Mouse (Mus musculus): ENCODE measurements around the gene E130116L18Rik.
"Not testable (repeated sequence)": the region's sequence is repeated elsewhere in the genome, so short reads cannot be mapped to it uniquely, and the experiment has no call there.

The E130116L18Rik gene

DNA sequence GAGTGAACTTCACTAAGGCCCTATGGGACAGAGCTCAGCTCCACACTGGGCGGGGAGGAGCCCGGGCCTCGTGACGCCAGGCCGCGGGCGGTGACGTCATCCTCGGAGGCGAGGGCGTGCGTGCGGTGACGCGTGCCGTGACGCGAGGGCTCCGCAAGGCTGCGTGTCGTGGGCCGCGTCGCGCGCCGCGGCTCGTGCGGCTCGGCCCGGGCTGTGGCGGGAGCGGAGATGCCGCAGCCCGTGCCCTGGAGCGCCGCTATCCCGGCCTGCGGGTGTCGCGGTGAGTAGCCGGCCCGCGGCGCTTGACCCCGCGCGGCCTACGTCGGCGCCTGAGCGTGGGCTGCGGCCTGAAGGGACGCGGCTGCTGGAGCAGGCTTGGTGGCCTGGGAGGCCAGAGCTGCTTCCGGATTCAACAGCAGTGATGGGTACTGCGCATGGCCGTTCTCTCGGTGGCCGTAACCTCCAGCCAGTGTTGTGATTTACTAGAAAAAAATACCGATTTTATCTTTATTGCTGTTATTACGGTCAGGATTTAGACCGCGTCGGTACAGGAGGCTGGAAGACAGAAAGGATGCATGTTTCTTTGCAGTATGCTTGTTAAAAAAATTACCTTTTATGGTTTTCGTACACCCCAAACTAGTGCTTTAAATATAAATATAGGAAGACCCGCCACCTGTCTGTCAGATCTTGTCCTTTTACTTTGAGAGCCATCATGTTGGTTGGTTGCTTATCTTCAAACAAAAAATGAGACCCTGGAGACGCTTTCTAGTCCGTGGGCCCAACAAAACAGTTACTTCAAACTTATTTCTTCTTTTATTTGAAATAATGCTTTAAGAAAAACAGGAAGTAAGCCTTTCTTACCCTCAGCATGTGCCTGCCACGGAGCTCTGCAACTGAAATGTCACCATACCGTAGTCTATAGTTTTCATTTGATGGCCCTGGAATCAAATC is at the start of gene E130116L18Rik:
Gene E130116L18Rik (minus strand): TSS at position 402 of the 951 bp plus-strand sequence.
- peak; percentile 94 for DNase-seq

DNA sequence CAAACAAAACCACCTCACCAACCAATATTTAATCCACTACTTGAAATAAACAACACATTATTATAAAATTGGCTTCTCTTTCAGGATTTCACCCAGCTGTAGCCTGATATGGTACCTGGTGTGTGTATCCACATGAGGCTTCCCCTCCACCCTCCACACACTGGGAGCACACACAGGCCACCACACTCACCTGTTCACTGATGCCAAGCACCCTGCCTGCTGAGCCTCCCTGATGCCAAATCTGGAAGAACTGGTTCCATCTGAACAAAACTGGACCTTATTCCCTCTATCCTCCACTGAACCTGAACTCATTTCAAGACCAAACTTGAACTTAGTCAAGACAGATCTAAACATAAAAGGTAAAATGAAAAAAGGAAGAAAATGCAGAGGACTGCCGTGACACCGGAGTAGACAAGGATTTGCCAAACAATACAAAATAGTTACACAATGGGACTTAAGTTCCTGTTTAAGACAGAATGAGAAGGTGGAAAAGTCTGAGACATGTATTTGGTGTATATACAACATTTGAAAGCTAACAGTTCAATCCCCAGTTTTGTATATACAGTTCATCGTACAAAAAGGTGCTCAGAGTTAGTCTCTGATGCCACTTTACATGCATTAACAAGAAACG is 45.4 kb upstream of the E130116L18Rik start:
- no peak for DNase-seq

DNA sequence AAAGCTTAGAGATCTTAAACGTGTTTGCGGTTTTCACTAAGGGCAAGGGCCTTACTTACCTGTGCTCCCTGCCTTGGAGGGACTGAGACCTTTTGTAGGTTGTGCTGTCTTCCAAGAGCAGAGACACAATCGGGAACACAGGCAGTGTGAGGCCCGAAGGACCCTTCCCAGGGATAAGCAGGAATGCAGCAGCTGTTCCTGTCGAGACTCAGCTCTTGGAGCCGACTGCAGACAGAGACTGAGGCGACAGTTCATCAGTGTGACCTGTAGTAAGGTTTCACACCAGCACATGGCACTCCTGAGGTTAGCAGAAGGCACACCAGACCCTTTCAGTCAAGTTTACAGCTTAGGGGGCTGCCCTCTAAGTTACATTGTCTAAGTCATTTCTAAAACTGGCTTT is 39.3 kb upstream of the E130116L18Rik start:
- no peak for DNase-seq

DNA sequence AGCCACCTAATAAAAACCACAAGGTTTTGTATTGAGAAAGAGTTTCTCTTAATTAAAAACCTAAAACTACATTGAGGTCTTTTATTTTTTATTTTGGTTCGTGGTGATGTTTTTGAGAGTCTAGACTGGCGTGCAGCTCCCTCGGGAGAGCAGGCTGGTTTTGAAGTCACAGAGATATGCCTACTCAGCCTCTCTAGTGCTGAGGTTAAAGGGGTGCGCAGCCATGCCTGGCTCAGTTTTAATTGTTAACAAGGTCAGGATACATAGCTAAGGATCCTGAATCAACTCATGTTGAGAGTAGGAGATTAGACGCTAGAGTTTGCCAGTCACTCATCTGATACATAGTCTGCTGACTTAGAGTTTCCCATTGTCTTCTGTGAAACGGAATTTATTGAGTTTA is 38.5 kb upstream of the E130116L18Rik start:
- peak; percentile 35 for DNase-seq

DNA sequence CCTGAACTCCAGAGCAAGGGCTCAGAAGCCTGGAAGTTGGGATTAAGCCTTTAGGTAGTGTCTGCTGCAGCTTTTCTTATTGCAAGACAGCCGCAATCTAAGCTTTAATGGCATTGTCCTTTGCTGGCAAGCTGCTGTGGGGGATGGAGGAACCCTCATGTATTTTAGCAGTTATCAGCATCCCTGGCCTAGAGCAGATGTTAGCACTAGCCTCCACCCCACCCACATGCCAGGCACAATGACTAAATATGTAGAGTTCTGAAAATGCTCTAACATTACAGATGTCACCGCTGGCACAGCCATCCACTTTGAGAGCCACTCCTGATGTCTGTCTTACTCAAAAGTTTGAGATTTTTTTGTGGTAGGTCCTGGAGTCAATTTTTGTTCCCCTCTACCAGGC is 33.7 kb upstream of the E130116L18Rik start:
- DNase-seq: no peak

DNA sequence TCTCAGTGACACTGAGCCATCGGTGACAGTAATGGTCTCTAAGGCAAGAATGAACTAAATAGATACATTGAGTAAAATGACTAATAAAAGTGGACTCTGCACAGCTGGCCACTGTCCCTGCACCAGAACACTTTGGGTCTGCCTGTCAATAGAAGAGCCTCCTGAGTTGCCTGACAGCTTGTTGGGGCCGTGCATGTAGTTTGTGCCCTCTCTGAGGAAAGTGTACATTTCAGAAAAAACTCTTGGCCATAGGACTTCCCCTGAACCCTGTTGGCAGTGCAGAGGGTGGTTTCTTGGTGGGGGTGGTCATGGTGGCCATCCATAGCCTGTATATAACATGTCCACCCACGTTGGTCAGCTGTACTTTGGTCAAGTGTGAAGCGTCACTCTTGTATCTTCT is 31.5 kb upstream of the E130116L18Rik start:
- DNase-seq: no peak

DNA sequence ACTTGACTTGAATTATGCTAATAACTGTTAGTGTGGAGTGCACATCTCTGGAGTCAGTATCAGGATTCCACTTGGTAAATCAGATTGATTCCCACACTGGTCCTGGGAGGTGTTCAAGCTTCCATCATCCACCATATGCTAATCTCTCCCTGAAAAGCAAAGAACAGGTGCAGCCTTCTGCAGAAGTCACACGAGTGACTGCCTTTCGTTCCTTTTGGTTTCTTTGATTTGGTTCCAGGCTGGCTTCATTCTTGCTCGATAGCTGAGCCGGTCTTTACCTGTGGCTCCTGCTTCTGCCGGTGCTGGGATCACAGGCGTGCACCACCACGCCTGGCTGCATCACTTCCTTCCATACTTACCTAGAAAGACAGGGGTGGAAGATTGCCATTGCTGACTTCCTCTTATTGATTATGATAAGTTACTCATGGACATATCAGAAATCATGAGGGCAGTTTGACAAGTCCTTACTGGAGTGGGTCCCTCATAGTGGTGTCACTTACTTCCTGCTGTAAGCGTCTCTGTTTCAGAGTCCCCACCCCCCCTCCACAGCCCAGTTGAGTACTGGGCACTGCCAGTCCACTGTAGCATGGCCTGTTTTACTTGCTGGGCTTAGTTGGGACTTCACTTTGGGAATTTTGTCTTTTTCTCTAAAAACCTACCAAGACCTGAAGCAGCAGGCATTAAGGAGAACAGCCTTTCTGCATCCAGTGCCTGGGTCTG is 30.0 kb upstream of the E130116L18Rik start:
- no peak for DNase-seq

DNA sequence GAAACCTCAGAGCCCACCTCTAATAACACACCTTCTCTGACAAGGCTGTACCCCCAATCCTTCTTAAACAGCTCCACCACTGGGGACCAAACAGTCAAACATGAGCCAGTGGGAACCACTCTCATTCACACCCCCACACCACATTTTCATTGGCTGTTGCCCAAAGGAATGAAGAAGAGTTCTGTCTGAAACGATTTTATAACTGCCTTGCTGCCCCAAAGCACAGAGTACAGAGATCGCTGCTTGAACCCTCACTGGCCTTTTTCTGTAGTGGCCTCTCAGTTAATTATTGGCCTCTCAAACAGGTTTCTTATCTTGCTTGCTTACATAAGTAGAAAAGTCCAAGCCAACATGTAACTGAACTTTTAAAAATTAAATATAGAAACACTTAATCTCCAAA is 29.5 kb upstream of the E130116L18Rik start:
- DNase-seq: peak; percentile 53

DNA sequence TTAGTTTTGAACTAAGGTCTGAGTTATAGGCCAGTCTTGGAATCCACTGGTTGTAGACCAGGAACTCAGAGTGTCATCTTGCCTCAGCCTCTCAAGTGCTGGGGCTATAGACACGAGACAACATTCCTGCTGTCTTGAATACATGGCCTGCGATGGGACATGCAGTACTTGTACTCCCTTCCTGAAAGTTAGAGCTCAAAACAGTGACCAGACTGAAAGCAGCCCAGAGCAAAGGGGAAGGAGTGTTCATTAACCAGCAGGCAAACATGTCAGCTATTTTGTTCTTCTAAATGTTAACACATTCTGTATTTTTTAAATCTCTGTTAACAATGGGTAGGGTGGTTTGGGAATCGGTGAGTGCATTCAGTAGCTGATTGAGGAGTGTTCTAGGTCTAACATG is 24.1 kb upstream of the E130116L18Rik start:
- no peak for DNase-seq

DNA sequence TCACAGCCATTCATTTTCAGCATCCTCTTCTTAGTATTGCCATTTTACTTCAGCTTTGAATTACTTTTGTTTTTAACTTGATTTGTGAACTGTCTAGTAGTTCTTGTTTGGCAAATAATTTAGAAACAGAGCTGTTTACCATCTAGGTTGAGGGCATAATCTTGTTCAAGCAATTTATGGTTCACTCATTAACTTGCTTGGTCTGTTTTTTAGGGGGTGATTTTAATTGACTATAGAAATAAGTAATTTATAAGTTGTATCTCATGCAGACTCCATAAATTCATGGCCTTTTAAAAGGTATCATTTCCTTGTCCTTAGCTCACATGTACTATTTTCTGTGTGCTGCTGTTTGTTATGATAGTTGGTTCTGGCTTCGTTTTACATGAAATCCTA is 23.5 kb upstream of the E130116L18Rik start:
- no peak for DNase-seq

DNA sequence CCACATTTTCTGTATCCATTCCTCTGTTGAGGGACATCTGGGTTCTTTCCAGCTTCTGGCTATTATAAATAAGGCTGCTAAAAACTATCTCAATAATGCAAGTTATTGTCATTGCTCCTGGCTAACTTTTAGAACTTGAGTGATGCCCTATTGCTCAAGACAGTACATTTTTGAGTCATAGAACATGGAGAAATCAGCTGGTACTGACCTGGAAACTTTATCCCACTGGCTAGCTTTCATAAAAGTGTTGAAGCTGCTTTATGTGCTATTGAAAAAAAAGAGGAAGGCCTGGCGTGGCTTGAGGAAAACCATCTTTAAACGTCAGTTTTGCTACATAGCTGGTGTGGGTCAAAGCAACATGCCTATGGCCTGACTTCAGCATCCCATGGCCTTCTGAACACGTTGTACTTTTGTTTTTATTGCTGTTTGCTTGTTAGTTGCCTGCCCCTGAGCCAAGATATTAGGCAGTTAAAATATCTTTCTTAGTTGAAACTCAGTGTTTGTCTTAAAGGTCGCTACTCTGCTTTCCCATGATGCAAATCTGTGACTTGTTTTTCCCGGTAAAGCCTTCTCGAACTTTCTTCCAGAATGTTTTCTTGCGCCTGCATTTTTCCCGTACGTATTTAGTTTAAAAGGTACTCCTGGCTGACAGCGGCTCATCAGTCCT is 23.0 kb upstream of the E130116L18Rik start:
- no peak for DNase-seq

DNA sequence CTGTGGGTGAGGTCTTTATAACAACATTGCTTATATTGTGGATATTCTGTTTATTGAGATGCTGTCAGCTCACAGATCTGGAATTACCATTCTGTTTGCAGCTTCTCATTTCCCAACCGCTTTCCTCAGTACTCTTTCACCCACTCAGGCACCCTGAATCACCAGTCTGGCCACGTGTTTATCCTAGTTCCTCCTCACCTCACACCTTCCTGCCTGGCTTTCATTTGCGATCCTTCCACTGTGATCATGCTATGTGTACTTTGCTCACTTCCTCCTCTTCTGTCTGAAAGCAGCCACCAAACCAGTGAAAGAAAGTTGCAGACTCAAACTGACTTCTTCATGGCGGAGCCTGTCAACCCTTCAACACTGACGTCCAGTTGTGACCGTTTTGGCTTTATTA is 20.1 kb upstream of the E130116L18Rik start:
- DNase-seq: no peak

DNA sequence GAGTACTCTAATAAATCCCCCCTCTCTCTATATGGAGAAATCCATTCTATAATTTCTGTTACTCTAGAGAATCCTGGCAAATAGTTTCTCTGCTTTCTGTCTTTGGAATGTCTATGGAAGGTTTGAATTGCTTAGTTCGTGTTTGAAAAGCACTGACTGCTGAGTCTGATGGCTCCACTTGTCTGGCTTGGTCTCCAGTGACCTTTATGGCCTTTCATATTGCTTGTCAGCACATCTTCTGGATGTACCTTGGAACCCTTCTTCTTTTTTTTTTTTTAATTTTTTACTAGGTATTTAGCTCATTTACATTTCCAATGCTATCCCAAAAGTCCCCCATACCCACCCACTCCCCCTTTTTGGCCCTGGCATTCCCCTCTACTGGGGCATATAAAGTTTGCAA is 1.4 kb upstream of the E130116L18Rik start:
- DNase-seq: not testable (repeated sequence)

DNA sequence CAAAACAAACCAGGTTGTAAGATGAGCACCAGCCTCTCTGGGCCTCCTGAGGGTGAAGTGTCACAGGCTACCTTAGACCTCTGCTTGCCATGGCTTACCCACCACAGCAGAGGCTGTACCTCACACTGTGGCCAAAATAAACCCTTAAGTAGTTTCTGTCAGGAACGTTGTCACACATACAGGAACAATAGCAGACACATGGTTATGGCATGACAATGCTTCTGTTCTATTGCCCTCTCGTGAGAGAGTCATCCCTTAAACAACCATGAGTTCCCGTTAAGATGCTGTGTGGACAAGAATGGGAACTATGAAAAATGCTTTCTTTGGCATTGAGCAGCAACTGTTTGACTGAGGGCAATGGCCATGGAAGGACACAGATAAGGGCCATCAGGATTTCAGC is 1.3 kb downstream of the E130116L18Rik start, which contains the start of gene Galnt11:
Gene Galnt11 (plus strand): TSS at position 301 of the 400 bp plus-strand sequence.
- no peak for DNase-seq

DNA sequence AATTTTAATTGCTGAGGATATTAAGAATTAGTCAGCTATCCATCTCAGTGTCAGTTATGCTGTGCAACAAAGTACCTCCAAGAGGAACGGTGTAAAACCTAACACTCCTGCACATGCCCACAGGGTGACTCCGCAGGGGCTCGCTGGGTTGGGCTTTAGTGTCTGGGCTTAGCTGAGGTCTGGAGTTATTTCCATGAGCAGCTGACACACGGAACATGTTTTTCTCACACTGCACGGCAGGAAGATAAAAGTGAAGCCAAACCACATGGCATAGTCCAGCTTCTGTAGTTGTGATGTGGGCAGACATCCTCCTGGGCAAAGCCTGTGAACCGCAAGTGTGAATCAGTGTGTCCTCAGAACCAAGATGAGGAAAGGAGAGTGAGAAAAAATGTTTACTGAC is 7.9 kb downstream of the E130116L18Rik start:
- DNase-seq: no peak

DNA sequence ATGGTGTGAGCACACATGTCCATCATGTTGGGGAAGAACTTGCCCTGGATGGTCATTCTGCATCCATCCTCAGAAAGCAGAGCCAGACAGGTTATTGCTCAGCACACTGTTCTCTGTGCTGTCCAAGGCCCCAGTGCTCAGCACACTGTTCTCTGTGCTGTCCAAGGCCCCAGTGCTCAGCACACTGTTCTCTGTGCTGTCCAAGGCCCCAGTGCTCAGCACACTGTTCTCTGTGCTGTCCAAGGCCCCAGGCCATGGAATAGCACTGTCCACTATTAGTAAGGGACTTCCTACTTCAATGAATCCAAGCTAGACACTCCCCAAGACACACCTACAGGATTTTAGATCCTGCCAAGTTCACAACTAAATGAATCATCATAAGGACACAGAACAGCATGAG is 9.7 kb downstream of the E130116L18Rik start:
- not testable (repeated sequence) for DNase-seq

DNA sequence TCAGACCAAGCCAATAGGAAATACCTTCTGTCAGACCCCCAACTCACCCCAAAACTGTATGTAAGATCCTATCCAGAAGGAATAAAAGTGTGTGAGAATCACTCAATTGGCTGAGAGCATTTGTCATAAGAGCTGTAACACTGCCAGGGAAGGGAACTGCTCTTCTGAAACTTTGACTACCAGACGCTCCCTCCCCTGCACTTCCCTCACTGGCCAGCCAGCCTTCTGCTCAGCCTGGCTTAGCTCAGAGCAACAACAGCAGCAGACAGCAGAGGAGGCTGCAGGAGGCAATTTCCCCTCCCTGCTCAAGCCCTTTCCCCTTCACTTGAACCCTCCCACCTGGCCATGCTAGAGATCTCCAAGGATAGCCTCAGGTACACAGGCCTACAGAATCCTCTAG is 11.1 kb downstream of the E130116L18Rik start:
- DNase-seq: no peak

DNA sequence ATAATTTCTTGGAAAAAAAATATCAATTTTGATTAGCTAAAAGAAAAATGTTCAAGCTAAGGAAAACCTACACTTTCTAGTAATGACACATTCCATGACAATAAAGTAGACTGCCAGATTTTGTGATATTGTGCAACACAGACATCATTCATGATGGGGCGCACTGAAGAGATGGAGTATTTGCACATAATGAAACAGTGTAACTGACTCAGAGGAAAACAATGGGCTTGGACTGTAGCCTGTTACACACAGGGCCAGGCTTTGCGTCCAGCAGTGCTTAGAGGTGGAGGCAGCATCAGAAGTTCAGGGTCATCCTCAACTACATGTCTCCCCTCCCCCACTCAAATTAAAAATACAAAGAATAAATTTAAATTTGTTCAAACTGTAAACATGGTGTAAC is 32.4 kb downstream of the E130116L18Rik start:
- no peak for DNase-seq

DNA sequence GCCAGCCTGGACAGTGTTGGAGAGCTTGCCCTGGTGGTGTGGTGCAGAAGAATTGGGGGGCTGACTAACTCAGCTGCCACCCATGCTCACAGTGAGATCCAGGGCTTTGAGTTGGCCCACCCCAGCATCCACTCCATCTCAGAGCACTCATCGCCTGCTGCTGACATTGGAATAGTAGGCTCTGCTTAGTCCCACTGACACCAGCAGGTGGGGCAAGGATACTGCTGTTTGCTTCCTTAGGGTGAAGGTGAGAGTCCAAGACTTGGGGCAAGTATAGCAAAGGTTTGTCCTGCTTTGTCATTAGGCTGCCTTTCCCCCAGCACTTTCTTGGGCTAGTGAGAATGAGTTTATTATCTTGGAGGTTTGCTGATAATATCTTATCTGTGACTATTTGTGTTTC is 34.2 kb downstream of the E130116L18Rik start:
- DNase-seq: peak; percentile 71

DNA sequence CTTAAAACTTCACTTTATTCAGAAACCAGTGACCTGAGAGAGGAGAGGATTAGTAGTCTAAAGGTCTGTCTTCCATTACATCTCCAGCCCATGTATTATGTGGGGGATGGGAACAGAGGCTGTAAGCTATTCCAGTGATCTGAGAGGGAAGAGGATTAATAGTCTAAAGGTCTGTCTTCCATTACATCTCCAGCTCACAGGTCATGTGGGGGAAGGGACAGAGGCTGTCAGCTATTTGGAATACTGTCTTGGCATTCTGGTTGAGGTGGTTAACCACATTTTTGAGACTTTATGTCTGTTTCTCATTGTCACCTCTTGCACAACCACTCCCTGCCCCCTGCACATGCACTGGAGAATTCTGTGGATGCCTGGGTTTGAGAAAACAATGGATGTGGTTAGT is 35.2 kb downstream of the E130116L18Rik start:
- DNase-seq: peak; percentile 33

DNA sequence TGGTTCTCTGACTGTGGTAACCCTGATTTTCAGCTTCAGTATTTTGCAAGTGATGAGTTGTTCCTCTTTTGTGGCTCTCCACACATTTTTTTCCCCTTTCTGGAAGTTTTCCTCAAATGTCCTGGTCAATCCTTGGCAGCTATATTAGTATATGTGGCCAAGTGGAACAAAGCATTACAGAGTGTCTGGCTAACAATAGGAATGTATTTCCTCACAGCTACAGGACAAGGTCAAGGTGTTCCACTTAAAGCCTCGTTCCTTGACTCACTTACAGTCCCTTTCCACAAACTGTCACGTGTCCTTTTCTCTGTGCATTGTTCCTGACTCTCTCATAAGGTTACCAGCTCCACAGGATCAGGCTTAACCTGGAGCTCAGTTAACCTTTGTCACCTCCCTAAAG is 38.4 kb downstream of the E130116L18Rik start:
- no peak for DNase-seq

DNA sequence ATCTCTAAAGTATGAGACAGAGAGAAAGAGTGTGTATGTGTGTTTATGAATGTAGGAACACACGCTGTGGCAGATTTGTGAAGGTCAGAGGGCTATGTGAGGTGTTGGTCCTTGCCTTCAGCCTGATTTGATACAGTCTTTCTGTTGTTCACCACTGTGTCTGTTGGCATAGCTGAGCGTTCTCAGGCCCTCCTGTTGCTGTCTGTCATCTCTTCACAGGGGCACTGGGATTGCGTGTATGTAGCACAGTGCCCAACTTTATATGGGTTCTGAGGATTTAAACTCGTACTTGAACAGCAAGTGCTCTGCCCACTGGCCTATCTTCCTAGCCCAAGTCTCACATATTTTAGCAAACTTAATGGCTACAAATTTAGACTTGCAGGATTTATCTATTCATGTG is 39.4 kb downstream of the E130116L18Rik start:
- no peak for DNase-seq

DNA sequence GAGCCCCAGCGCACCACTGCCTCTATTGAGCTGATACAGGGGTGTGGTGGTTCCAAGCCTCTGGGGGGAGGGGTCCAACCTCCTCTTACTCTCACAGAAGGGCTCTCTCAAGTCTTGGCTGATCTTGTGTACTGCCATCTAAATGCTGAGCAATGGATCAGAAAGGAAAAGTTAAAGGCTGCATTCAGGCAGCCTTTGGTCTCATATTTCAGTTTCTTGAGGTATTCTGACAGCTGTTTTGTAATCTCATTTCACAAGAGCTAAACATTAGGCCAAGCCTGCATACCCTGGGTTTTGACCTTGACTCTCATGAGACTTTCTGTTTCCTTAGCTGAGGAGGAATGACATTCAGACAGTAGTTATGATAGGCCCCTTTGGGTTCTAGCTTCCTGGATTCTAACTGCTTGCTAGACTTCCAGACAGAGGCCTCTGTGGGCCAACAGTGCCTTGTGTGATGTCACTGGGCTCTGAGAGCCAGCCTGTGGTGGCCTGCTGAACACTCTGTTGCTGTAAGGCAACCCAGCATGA is 41.9 kb downstream of the E130116L18Rik start, which contains the start of gene Galntl5:
Gene Galntl5 (plus strand): TSS at position 457 of the 528 bp plus-strand sequence.
- DNase-seq: peak; percentile 24
